Mouse (Mus musculus): ENCODE measurements at regions not wholly inside any gene's neighbourhood (a gene's known extent, or its start where the extent isn't known, plus 50 kb on each side); places are given as distances from the start of the nearest gene placed in this dataset.

DNA sequence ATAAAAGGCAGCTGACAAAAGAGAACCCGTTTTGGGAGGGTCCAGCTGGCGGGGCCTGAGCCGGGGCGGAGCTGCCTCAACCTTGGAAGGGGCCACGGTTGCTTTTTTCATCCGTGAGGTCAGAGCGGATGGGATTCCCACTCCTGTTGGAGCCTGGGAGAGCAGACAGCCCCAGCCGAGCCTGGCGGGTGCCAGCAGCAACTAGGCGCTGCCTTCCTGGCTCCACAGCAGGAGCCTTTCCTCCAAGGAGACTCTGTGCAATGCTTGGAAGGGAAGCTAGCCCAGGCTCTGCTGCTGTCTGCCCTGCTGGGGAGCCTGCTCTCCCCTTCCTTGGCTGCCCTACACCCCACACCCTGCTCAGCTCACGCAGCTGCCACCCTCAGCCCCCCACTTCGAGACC is 161.1 kb upstream of the Sox9 start:
- H3K4me3 ChIP-seq (ENCODE audit: insufficient read depth in 1 of 2, low read depth in 2 of 2, low read length in 2 of 2), result no peak overlapping the region
- H3K4me2 ChIP-seq (ENCODE audit: low read depth), result no peak overlapping the region
- no peak overlapping the region for H3K9ac ChIP-seq (replicated peaks)
- H3K9me3 ChIP-seq (ENCODE audit: control insufficient read depth, low read length), result no peaks in the 10 kb centered on the region
- H3K4me1 ChIP-seq (replicated peaks; ENCODE audit: control insufficient read depth in 2 of 2, insufficient read depth in 2 of 2, low read length in 1 of 2), result no peaks in the 10 kb centered on the region
- ATAC-seq (ENCODE audit: insufficient read depth) (no peak), DNase-seq (ENCODE audit: low read depth in 3 of 3, low spot score in 3 of 3) (no peak)
- no peak overlapping the region for H3K27ac ChIP-seq
- H3K27me3 ChIP-seq (ENCODE audit: control insufficient read depth, insufficient read depth, low read length), result no peaks in the 10 kb centered on the region
- 33% methylated on average over 11 of the region's 12 CpGs for WGBS (ENCODE audit: insufficient replicate concordance)
- TF ChIP-seq EP300 (IDR thresholded peaks at IDR 0.05; ENCODE audit: low read depth) (no peak), CTCF (IDR thresholded peaks at IDR 0.05; ENCODE audit: low read depth) (no peak)
- H3K36me3 ChIP-seq (replicated peaks; ENCODE audit: control insufficient read depth, insufficient read depth, low read depth), result no peaks in the 10 kb centered on the region

DNA sequence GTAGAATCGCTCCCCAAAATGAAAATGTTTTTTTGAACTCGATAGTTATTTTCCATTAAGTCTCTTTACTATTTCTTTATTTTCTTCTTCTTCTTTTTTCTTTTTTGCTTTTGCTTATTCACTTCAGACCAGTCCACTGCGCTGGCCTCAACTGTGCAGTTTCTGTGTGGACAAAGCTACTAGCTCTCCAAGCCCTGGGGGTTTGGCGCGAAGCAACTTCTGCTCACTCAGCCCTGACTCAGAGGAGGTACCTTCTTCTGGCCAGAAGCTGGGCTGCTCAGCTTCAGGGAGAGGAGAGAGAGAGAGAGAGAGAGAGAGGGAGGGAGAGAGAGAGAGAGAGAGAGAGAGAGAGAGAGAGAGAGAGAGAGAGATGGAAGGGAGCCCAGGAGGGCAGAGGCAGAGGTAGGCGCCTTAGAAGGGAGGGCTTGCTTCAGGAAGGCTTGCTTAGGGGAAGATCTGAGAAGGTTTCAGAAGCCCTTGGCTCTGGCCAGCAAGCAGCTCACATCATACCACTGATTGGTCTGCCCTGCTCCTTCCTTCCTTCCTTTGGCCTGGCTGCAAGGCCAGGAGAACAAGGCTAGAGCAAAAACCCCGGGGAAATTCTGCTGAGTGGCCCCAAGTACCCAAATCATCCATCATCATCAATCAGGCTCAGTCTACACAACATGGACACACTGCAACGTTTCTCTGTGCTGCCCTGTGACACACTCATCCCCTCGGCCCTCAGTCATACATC is 160.5 kb upstream of the Sox9 start:
- H3K27ac ChIP-seq, result no peak overlapping the region
- TF ChIP-seq CTCF (IDR thresholded peaks at IDR 0.05; ENCODE audit: low read depth) (no peak), EP300 (IDR thresholded peaks at IDR 0.05; ENCODE audit: low read depth) (no peak)
- DNase-seq (ENCODE audit: low read depth in 3 of 3, low spot score in 3 of 3) (no peak), ATAC-seq (ENCODE audit: insufficient read depth) (no peak)
- H3K4me2 ChIP-seq (ENCODE audit: low read depth), result no peak overlapping the region
- H3K4me3 ChIP-seq (ENCODE audit: insufficient read depth in 1 of 2, low read depth in 2 of 2, low read length in 2 of 2), result no peak overlapping the region
- H3K9ac ChIP-seq (replicated peaks), result no peak overlapping the region
- no peaks in the 10 kb centered on the region for H3K27me3 ChIP-seq (ENCODE audit: control insufficient read depth, insufficient read depth, low read length)
- H3K36me3 ChIP-seq (replicated peaks; ENCODE audit: control insufficient read depth, insufficient read depth, low read depth), result no peaks in the 10 kb centered on the region
- no peaks in the 10 kb centered on the region for H3K9me3 ChIP-seq (ENCODE audit: control insufficient read depth, low read length)
- 45% methylated on average over 9 of the region's 9 CpGs for WGBS (ENCODE audit: insufficient replicate concordance)
- H3K4me1 ChIP-seq (replicated peaks; ENCODE audit: control insufficient read depth in 2 of 2, insufficient read depth in 2 of 2, low read length in 1 of 2), result no peaks in the 10 kb centered on the region

DNA sequence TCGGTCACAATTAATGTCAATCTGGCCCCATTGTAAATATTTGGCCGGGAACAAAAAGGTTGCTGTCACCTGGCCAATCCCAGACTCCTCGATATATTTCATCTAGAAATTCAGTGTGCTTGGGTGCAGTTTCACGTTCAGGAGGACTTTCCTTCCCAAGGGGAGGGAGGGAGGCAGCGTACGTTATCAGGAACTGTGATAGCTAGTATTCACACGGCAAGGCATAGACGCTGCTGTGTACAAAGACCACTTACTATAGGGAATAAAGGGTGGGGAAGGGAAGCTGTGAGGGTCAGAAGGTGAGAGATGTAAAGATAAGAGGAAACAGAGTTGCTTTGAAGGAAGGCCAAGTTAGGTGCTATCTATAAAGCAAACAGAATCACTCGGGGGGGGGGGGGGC is 132.7 kb upstream of the Sox9 start:
- H3K4me3 ChIP-seq (ENCODE audit: insufficient read depth in 1 of 2, low read depth in 2 of 2, low read length in 2 of 2), result no peak overlapping the region
- H3K36me3 ChIP-seq (replicated peaks; ENCODE audit: control insufficient read depth, insufficient read depth, low read depth), result no peaks in the 10 kb centered on the region
- ATAC-seq (ENCODE audit: insufficient read depth), result no peak
- no peaks in the 10 kb centered on the region for H3K4me1 ChIP-seq (replicated peaks; ENCODE audit: control insufficient read depth in 2 of 2, insufficient read depth in 2 of 2, low read length in 1 of 2)
- DNase-seq (ENCODE audit: low read depth in 3 of 3, low spot score in 3 of 3), result no peak
- 52% methylated on average over 9 of the region's 9 CpGs for WGBS (ENCODE audit: insufficient replicate concordance)
- no peak for TF ChIP-seq EP300 (IDR thresholded peaks at IDR 0.05; ENCODE audit: low read depth)
- no peak for TF ChIP-seq CTCF (IDR thresholded peaks at IDR 0.05; ENCODE audit: low read depth)
- no peaks in the 10 kb centered on the region for H3K9me3 ChIP-seq (ENCODE audit: control insufficient read depth, low read length)
- H3K4me2 ChIP-seq (ENCODE audit: low read depth), result no peak overlapping the region
- H3K27ac ChIP-seq, result no peak overlapping the region
- H3K9ac ChIP-seq (replicated peaks), result no peak overlapping the region
- no peaks in the 10 kb centered on the region for H3K27me3 ChIP-seq (ENCODE audit: control insufficient read depth, insufficient read depth, low read length)

DNA sequence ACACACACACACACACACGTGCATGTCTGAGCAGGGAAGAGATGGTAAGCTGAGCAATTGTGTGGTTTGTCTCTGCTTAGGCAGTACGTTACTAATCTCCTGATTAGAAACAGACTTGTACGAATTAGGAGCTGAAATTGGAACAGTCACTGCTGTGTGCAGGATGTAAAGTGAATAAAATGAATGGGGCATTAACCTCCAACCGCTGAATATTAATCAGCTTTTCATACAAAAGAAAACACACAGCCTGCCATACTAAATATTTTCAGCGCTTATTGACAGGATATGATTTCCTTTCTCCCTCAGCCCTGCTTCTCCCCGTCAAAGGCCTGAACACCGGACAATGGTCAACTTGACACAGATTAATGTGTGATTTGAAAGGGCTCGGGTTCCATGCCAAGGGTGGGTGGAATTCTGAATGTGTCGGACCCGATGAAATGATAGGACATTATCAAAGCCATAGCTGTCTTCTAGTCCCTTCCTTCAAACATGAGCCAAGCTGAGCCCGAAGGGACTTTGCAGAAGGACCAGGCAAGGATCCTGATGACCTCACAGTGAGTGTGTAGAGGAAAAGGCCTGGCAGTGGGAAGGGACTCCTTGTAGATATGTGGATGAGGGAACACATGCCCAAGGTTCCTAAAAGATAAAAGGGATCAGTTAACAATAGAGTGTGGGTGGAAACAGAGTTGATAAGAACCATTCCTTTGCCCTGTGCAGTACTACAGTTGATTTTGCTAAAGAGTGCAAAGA is 124.4 kb upstream of the Sox9 start:
- Histone ChIP-seq H3K9ac (replicated peaks) (no peak overlapping the region), H3K9me3 (ENCODE audit: control insufficient read depth, low read length) (no peaks in the 10 kb centered on the region), H3K4me2 (ENCODE audit: low read depth) (no peak overlapping the region), H3K4me3 (ENCODE audit: insufficient read depth in 1 of 2, low read depth in 2 of 2, low read length in 2 of 2) (no peak overlapping the region), H3K4me1 (replicated peaks; ENCODE audit: control insufficient read depth in 2 of 2, insufficient read depth in 2 of 2, low read length in 1 of 2) (no peaks in the 10 kb centered on the region), H3K27me3 (ENCODE audit: control insufficient read depth, insufficient read depth, low read length) (no peaks in the 10 kb centered on the region), H3K36me3 (replicated peaks; ENCODE audit: control insufficient read depth, insufficient read depth, low read depth) (no peaks in the 10 kb centered on the region), H3K27ac (no peak overlapping the region)
- TF ChIP-seq CTCF (IDR thresholded peaks at IDR 0.05; ENCODE audit: low read depth) (no peak), EP300 (IDR thresholded peaks at IDR 0.05; ENCODE audit: low read depth) (no peak)
- DNase-seq (ENCODE audit: low read depth in 3 of 3, low spot score in 3 of 3) (no peak), ATAC-seq (ENCODE audit: insufficient read depth) (no peak)
- WGBS (ENCODE audit: insufficient replicate concordance), result 54% methylated on average over 11 of the region's 11 CpGs

DNA sequence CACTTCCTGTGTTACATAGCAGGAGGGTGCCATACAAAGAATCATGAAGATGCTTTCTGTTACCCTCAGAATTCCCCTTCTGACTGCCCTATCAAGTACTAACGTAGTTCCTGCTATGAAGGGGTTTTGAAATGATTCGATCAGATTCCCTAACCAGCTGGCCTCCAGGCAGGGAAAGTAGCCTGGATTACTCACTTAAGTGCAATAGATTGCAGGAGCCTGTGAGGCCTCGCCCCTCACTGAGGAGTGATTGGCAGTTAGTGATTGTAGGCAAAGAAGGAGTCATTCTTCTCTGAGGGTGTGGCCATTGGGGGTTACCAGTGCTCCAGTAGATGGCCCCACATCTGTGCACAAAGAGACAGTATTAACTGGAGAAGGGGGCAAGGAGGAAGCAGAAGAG is 122.1 kb upstream of the Sox9 start:
- Histone ChIP-seq H3K27ac (no peak overlapping the region), H3K4me2 (ENCODE audit: low read depth) (no peak overlapping the region), H3K27me3 (ENCODE audit: control insufficient read depth, insufficient read depth, low read length) (no peaks in the 10 kb centered on the region), H3K4me1 (replicated peaks; ENCODE audit: control insufficient read depth in 2 of 2, insufficient read depth in 2 of 2, low read length in 1 of 2) (no peaks in the 10 kb centered on the region), H3K9me3 (ENCODE audit: control insufficient read depth, low read length) (no peaks in the 10 kb centered on the region), H3K9ac (replicated peaks) (no peak overlapping the region), H3K4me3 (ENCODE audit: insufficient read depth in 1 of 2, low read depth in 2 of 2, low read length in 2 of 2) (no peak overlapping the region), H3K36me3 (replicated peaks; ENCODE audit: control insufficient read depth, insufficient read depth, low read depth) (no peaks in the 10 kb centered on the region)
- TF ChIP-seq CTCF (IDR thresholded peaks at IDR 0.05; ENCODE audit: low read depth), result no peak
- TF ChIP-seq EP300 (IDR thresholded peaks at IDR 0.05; ENCODE audit: low read depth), result no peak
- no peak for DNase-seq (ENCODE audit: low read depth in 3 of 3, low spot score in 3 of 3)
- no peak for ATAC-seq (ENCODE audit: insufficient read depth)
- 42% methylated on average over 3 of the region's 3 CpGs for WGBS (ENCODE audit: insufficient replicate concordance)

Data from liver, embryonic 14.5 days (tissue).